Mouse (Mus musculus) spleen, embryonic (tissue): ENCODE results near the gene Tbc1d4.
"Not testable (repeated sequence)": the region's sequence is repeated elsewhere in the genome, so short reads cannot be mapped to it uniquely, and the experiment has no call there.

Experiments
- CTCF ChIA-PET: fragments of 350-600 bp; sonication (Branson Sonifier 250); formaldehyde crosslinking; loops from one replicate; lab custom pipeline; 2022; lab: Charles Lee

Tbc1d4 gene

GRCm38 (mm10) chr14:101596691-101597090 lies 12.3 kb downstream of the Tbc1d4 start:
- CTCF ChIA-PET, result no interaction called here

GRCm38 (mm10) chr14:101595301-101596080 lies 13.5 kb downstream of the Tbc1d4 start:
- CTCF ChIA-PET, result no interaction called here

- CTCF ChIA-PET, result interaction anchor here (0.6 kb wide), 1 partner anchor 764 kb away, joined by 9 read pairs; no protein-coding TSS in a partner anchor
These were observed 15.0 kb downstream of the Tbc1d4 start for GRCm38 (mm10) chr14:101594001-101594400.

GRCm38 (mm10) chr14:101593340-101593739 lies 15.7 kb downstream of the Tbc1d4 start:
- CTCF ChIA-PET, result no interaction called here

GRCm38 (mm10) chr14:101591101-101591500 lies 17.9 kb downstream of the Tbc1d4 start:
- CTCF ChIA-PET, result no interaction called here

- CTCF ChIA-PET, result not testable (repeated sequence)
These were observed 20.6 kb downstream of the Tbc1d4 start for GRCm38 (mm10) chr14:101588209-101588991.

GRCm38 (mm10) chr14:101587366-101588040 lies 21.5 kb downstream of the Tbc1d4 start:
- CTCF ChIA-PET, result not testable (repeated sequence)

GRCm38 (mm10) chr14:101586096-101586495 lies 22.9 kb downstream of the Tbc1d4 start:
- CTCF ChIA-PET, result interaction anchor here (0.5 kb wide), 1 partner anchor 1838 kb away, joined by 4 read pairs; no protein-coding TSS in a partner anchor

GRCm38 (mm10) chr14:101575651-101576050 lies 33.3 kb downstream of the Tbc1d4 start:
- CTCF ChIA-PET, result no interaction called here

GRCm38 (mm10) chr14:101574536-101574935 lies 34.5 kb downstream of the Tbc1d4 start:
- CTCF ChIA-PET, result no interaction called here

GRCm38 (mm10) chr14:101573107-101573614 lies 35.8 kb downstream of the Tbc1d4 start:
- CTCF ChIA-PET, result no interaction called here

- CTCF ChIA-PET, result no interaction called here
These were observed 40.2 kb downstream of the Tbc1d4 start for GRCm38 (mm10) chr14:101568828-101569227.

- CTCF ChIA-PET, result no interaction called here
These were observed 42.3 kb downstream of the Tbc1d4 start for GRCm38 (mm10) chr14:101566717-101567116.

- CTCF ChIA-PET, result no interaction called here
These were observed 43.3 kb downstream of the Tbc1d4 start for GRCm38 (mm10) chr14:101565661-101566060.

- CTCF ChIA-PET, result no interaction called here
These were observed 47.7 kb downstream of the Tbc1d4 start for GRCm38 (mm10) chr14:101561251-101561701.

- CTCF ChIA-PET, result no interaction called here
These were observed 49.5 kb downstream of the Tbc1d4 start for GRCm38 (mm10) chr14:101559446-101559845.

GRCm38 (mm10) chr14:101548885-101549573 lies 60.0 kb downstream of the Tbc1d4 start:
- CTCF ChIA-PET, result interaction anchor here (0.5 kb wide), 1 partner anchor 271 kb away, joined by 3 read pairs; no protein-coding TSS in a partner anchor

- CTCF ChIA-PET, result no interaction called here
These were observed 67.1 kb downstream of the Tbc1d4 start for GRCm38 (mm10) chr14:101541863-101542262.

GRCm38 (mm10) chr14:101541141-101541540 lies 67.8 kb downstream of the Tbc1d4 start:
- CTCF ChIA-PET, result no interaction called here

- CTCF ChIA-PET, result no interaction called here
These were observed 68.5 kb downstream of the Tbc1d4 start for GRCm38 (mm10) chr14:101540466-101540865.

GRCm38 (mm10) chr14:101537906-101538305 lies 71.1 kb downstream of the Tbc1d4 start:
- CTCF ChIA-PET, result no interaction called here
